Mouse (Mus musculus) hindbrain, embryonic 13.5 days (tissue): ENCODE results near the gene Kdm5a. TPM values are rescaled to one million over a fixed set of nuclear protein-coding genes. Genes with fewer than 3 reads are reported as not detected.
A peak's percentile ranks its signal among the peaks of the same experiment; 100 is the strongest.

Experiments
- ATAC-seq: fragments of 200-750 bp; cut with Nextera tagmentation; 2 replicates; pipeline ENCODE4 v1.8.0; 2017; ENCODE audit warnings: moderate TSS enrichment; ENCODE audit not compliant: low FRiP score
- H3K27ac ChIP-seq: fragments of 300-500 bp; sonication (generic); 2 replicates; pipeline ENCODE4 v1.5.1; 2015; ENCODE audit warnings: inconsistent platforms, mild to moderate bottlenecking, moderate library complexity
- H3K27me3 ChIP-seq: fragments of 300-500 bp; sonication (generic); 2 replicates; pipeline ENCODE4 v1.6.1; 2015; ENCODE audit warnings: mild to moderate bottlenecking, inconsistent platforms
- H3K36me3 ChIP-seq: fragments of 300-500 bp; sonication (generic); 2 replicates; pipeline ENCODE4 v1.6.1; 2015; ENCODE audit warnings: mild to moderate bottlenecking, inconsistent platforms
- H3K4me1 ChIP-seq: fragments of 300-500 bp; sonication (generic); replicated peaks from 2 replicates; pipeline ENCODE4 v1.6.1; 2015; ENCODE audit warnings: inconsistent platforms
- H3K4me2 ChIP-seq: fragments of 300-500 bp; sonication (generic); 2 replicates; pipeline ENCODE4 v1.6.1; 2015; ENCODE audit warnings: inconsistent platforms, mild to moderate bottlenecking, moderate library complexity
- H3K4me3 ChIP-seq: fragments of 300-500 bp; sonication (generic); 2 replicates; pipeline ENCODE4 v1.5.1; 2015; ENCODE audit warnings: mild to moderate bottlenecking, inconsistent platforms
- H3K9ac ChIP-seq: fragments of 300-500 bp; sonication (generic); 2 replicates; pipeline ENCODE4 v1.6.1; 2015; ENCODE audit warnings: mild to moderate bottlenecking, inconsistent platforms
- H3K9me3 ChIP-seq: fragments of 300-500 bp; sonication (generic); 2 replicates; pipeline ENCODE4 v1.6.1; 2016; ENCODE audit warnings: inconsistent platforms
- WGBS: fragments of 180-500 bp; shearing (Covaris S2); methylation state at CpG from one replicate; pipeline ENCODE4 v1.1.7; 2015; 5-methylcytosine and 5-hydroxymethylcytosine counted together
- polyA plus RNA-seq: library from polyadenylated mRNA; unstranded; fragments of >200 nt; fragmentation: Nextera tagmentation; extraction: Ambion mirVana; gene quantifications from 2 replicates; pipeline ENCODE4 v1.2.1, GENCODE M21; 2015

Kdm5a gene
- polyA plus RNA-seq, 1 experiment from 2014 or later, result 45.6 TPM

- 87% methylated on average over 3 of the region's 3 CpGs for WGBS
- no peak overlapping the region for H3K27ac ChIP-seq
- no peaks in the 10 kb centered on the region for H3K9me3 ChIP-seq
- no peaks in the 10 kb centered on the region for H3K36me3 ChIP-seq
- H3K4me2 ChIP-seq, result no peak overlapping the region
- no peak overlapping the region for H3K4me3 ChIP-seq
- no peaks in the 10 kb centered on the region for H3K27me3 ChIP-seq
- no peak overlapping the region for H3K9ac ChIP-seq
- H3K4me1 ChIP-seq, result no peaks in the 10 kb centered on the region
- no peak for ATAC-seq
These were observed 86.3 kb downstream of the Kdm5a start for GRCm38 (mm10) chr6:120450208-120450607.

- no peaks in the 10 kb centered on the region for H3K27me3 ChIP-seq
- H3K4me1 ChIP-seq, result no peaks in the 10 kb centered on the region
- H3K4me3 ChIP-seq, result no peak overlapping the region
- no peak overlapping the region for H3K4me2 ChIP-seq
- no peak overlapping the region for H3K27ac ChIP-seq
- WGBS, result 88% methylated on average over 11 of the region's 11 CpGs
- no peak overlapping the region for H3K9ac ChIP-seq
- no peak for ATAC-seq
- H3K9me3 ChIP-seq, result no peaks in the 10 kb centered on the region
- no peaks in the 10 kb centered on the region for H3K36me3 ChIP-seq
These were observed 88.6 kb downstream of the Kdm5a start for GRCm38 (mm10) chr6:120452384-120453102.

- no peak for ATAC-seq
- Histone ChIP-seq H3K27ac (no peak overlapping the region), H3K27me3 (no peaks in the 10 kb centered on the region), H3K9ac (no peak overlapping the region), H3K36me3 (no peaks in the 10 kb centered on the region), H3K4me1 (no peaks in the 10 kb centered on the region), H3K9me3 (no peaks in the 10 kb centered on the region), H3K4me2 (no peak overlapping the region), H3K4me3 (no peak overlapping the region)
- WGBS, result 84% methylated on average over 5 of the region's 5 CpGs
These were observed 89.2 kb downstream of the Kdm5a start for GRCm38 (mm10) chr6:120453103-120453445.

- 95% methylated on average over 3 of the region's 3 CpGs for WGBS
- no peaks in the 10 kb centered on the region for H3K4me1 ChIP-seq
- H3K9ac ChIP-seq, result no peak overlapping the region
- H3K27me3 ChIP-seq, result no peaks in the 10 kb centered on the region
- H3K36me3 ChIP-seq, result no peaks in the 10 kb centered on the region
- H3K27ac ChIP-seq, result no peak overlapping the region
- H3K9me3 ChIP-seq, result no peaks in the 10 kb centered on the region
- no peak for ATAC-seq
- H3K4me2 ChIP-seq, result no peak overlapping the region
- H3K4me3 ChIP-seq, result no peak overlapping the region
These were observed 89.6 kb downstream of the Kdm5a start for GRCm38 (mm10) chr6:120453556-120453955.

- Histone ChIP-seq H3K9ac (no peak overlapping the region), H3K36me3 (no peaks in the 10 kb centered on the region), H3K27me3 (no peaks in the 10 kb centered on the region), H3K4me2 (no peak overlapping the region), H3K9me3 (no peaks in the 10 kb centered on the region), H3K4me3 (no peak overlapping the region), H3K4me1 (no peaks in the 10 kb centered on the region), H3K27ac (no peak overlapping the region)
- no peak for ATAC-seq
- 69% methylated on average over 11 of the region's 11 CpGs for WGBS
These were observed 90.7 kb downstream of the Kdm5a start for GRCm38 (mm10) chr6:120454627-120455077.

GRCm38 (mm10) chr6:120457074-120457473, 93.2 kb downstream of the Kdm5a start:
- no peak for ATAC-seq
- no peaks in the 10 kb centered on the region for H3K9me3 ChIP-seq
- H3K4me3 ChIP-seq, result no peak overlapping the region
- H3K4me1 ChIP-seq, result no peaks in the 10 kb centered on the region
- no peak overlapping the region for H3K9ac ChIP-seq
- no peak overlapping the region for H3K4me2 ChIP-seq
- peaks cover 11% of the 10 kb centered on the region for H3K27me3 ChIP-seq
- no peak overlapping the region for H3K27ac ChIP-seq
- 71% methylated on average over 7 of the region's 7 CpGs for WGBS
- H3K36me3 ChIP-seq, result no peaks in the 10 kb centered on the region

GRCm38 (mm10) chr6:120457751-120458150, 93.8 kb downstream of the Kdm5a start:
- Histone ChIP-seq H3K9ac (no peak overlapping the region), H3K27me3 (peaks cover 18% of the 10 kb centered on the region), H3K4me1 (peaks cover under 1% of the 10 kb centered on the region; the same call in 1 of the 2 replicates), H3K36me3 (no peaks in the 10 kb centered on the region), H3K4me2 (no peak overlapping the region), H3K9me3 (no peaks in the 10 kb centered on the region), H3K27ac (no peak overlapping the region), H3K4me3 (no peak overlapping the region)
- no peak for ATAC-seq
- WGBS, result 94% methylated on average over 5 of the region's 5 CpGs

GRCm38 (mm10) chr6:120461217-120461616, 97.3 kb downstream of the Kdm5a start:
- ATAC-seq, result no peak
- H3K27me3 ChIP-seq, result peaks cover 47% of the 10 kb centered on the region
- H3K4me3 ChIP-seq, result no peak overlapping the region
- H3K27ac ChIP-seq, result no peak overlapping the region
- H3K9me3 ChIP-seq, result no peaks in the 10 kb centered on the region
- 69% methylated on average over 15 of the region's 15 CpGs for WGBS
- H3K36me3 ChIP-seq, result no peaks in the 10 kb centered on the region
- no peak overlapping the region for H3K4me2 ChIP-seq
- peaks cover 19% of the 10 kb centered on the region for H3K4me1 ChIP-seq
- H3K9ac ChIP-seq, result no peak overlapping the region

- H3K36me3 ChIP-seq, result no peaks in the 10 kb centered on the region
- no peak overlapping the region for H3K9ac ChIP-seq
- H3K4me1 ChIP-seq, result peaks cover 19% of the 10 kb centered on the region
- WGBS, result 55% methylated on average over 6 of the region's 6 CpGs
- H3K4me3 ChIP-seq, result no peak overlapping the region
- no peak overlapping the region for H3K27ac ChIP-seq
- ATAC-seq, result no peak
- H3K27me3 ChIP-seq, result peaks cover 47% of the 10 kb centered on the region
- H3K4me2 ChIP-seq, result no peak overlapping the region
- H3K9me3 ChIP-seq, result no peaks in the 10 kb centered on the region
These were observed 98.3 kb downstream of the Kdm5a start for GRCm38 (mm10) chr6:120462251-120462650.

- peak within 1 kb of the TSS; percentile 55 for H3K4me3 ChIP-seq
- 0 out of 2 replicates have a peak within 1 kb of the TSS, but pooled peaks have one; percentile 40 for H3K27ac ChIP-seq
- 1% methylated on average over 75 of the region's 90 CpGs for WGBS
- H3K4me1 ChIP-seq, result peaks cover 19% of the 10 kb centered on the region
- H3K27me3 ChIP-seq, result peaks cover 47% of the 10 kb centered on the region
- peak; percentile 72 for ATAC-seq
- H3K9ac ChIP-seq, result peak within 1 kb of the TSS; percentile 74
- H3K4me2 ChIP-seq, result peak within 1 kb of the TSS; percentile 67
- H3K36me3 ChIP-seq, result no peaks in the 10 kb centered on the region
- H3K9me3 ChIP-seq, result no peaks in the 10 kb centered on the region
These were observed 99.4 kb downstream of the Kdm5a start, which contains the start of gene Il17ra for GRCm38 (mm10) chr6:120463086-120463871. Gene Il17ra (plus strand): TSS chr6:120463247.

GRCm38 (mm10) chr6:120463884-120464283, 100.0 kb downstream of the Kdm5a start:
- peak overlapping the region; percentile 74 for H3K9ac ChIP-seq
- H3K4me1 ChIP-seq, result peaks cover 19% of the 10 kb centered on the region
- H3K27me3 ChIP-seq, result peaks cover 47% of the 10 kb centered on the region
- no peaks in the 10 kb centered on the region for H3K9me3 ChIP-seq
- no peak overlapping the region for H3K27ac ChIP-seq
- WGBS, result 4% methylated on average over 11 of the region's 11 CpGs
- peak overlapping the region; percentile 55 for H3K4me3 ChIP-seq
- 0 out of 2 replicates have a peak, but pooled peaks have one; percentile 55 for ATAC-seq
- H3K4me2 ChIP-seq, result peak overlapping the region; percentile 67
- no peaks in the 10 kb centered on the region for H3K36me3 ChIP-seq

GRCm38 (mm10) chr6:120464406-120464939, 100.5 kb downstream of the Kdm5a start:
- Histone ChIP-seq H3K4me3 (peak overlapping the region; percentile 55), H3K27ac (no peak overlapping the region), H3K27me3 (peaks cover 47% of the 10 kb centered on the region), H3K36me3 (no peaks in the 10 kb centered on the region), H3K4me1 (peaks cover 19% of the 10 kb centered on the region), H3K9me3 (no peaks in the 10 kb centered on the region), H3K4me2 (peak overlapping the region; percentile 67), H3K9ac (no peak overlapping the region)
- 47% methylated on average over 9 of the region's 9 CpGs for WGBS
- no peak for ATAC-seq
